Mouse (Mus musculus): ENCODE data around the gene Olfr764-ps1. TPM values are rescaled to one million over a fixed set of nuclear protein-coding genes. Genes with fewer than 3 reads are reported as not detected.
"Not testable (repeated sequence)": the region's sequence is repeated elsewhere in the genome, so short reads cannot be mapped to it uniquely, and the experiment has no call there.

Gene Olfr764-ps1
- 0.04 TPM in 1 of 2 replicates, not detected in the other for polyA plus RNA-seq (2012; rRNA removed)

GRCm38 (mm10) chr10:129039796-129040195 lies at the start of gene Olfr764-ps1:
Olfr764-ps1 (minus strand) TSS chr10:129039896.
- Histone ChIP-seq H3K27ac (ENCODE audit: control insufficient read depth, insufficient read depth, low read depth, low read length) (no peak within 1 kb of the TSS), H3K4me1 (ENCODE audit: control insufficient read depth, insufficient read depth, low read length) (no peaks in the 10 kb centered on the region), H3K36me3 (ENCODE audit: control insufficient read depth, insufficient read depth, low read length) (no peaks in the 10 kb centered on the region), H3K27me3 (ENCODE audit: control insufficient read depth, insufficient read depth, low read length) (no peaks in the 10 kb centered on the region), H3K4me3 (ENCODE audit: control insufficient read depth, low read depth, low read length) (no peak within 1 kb of the TSS)
- TF ChIP-seq POLR2A (IDR thresholded peaks at IDR 0.05; ENCODE audit: control insufficient read depth, low read depth, low read length): no peak
- no peak for TF ChIP-seq CTCF (IDR thresholded peaks at IDR 0.05; ENCODE audit: control insufficient read depth, insufficient read depth, insufficient replicate concordance, low read depth, low read length)

- H3K36me3 ChIP-seq (ENCODE audit: control insufficient read depth, insufficient read depth, low read length); H3K4me3 ChIP-seq (ENCODE audit: control insufficient read depth, low read depth, low read length); H3K27ac ChIP-seq (ENCODE audit: control insufficient read depth, insufficient read depth, low read depth, low read length); H3K27me3 ChIP-seq (ENCODE audit: control insufficient read depth, insufficient read depth, low read length); H3K4me1 ChIP-seq (ENCODE audit: control insufficient read depth, insufficient read depth, low read length): not testable (repeated sequence)
Observed at GRCm38 (mm10) chr10:129082810-129083209, 43.1 kb upstream of the Olfr764-ps1 start, which contains the start of gene Olfr767. Olfr767 (minus strand) TSS chr10:129082910.

- Histone ChIP-seq H3K27ac (ENCODE audit: control insufficient read depth, insufficient read depth, low read depth, low read length) (no peak within 1 kb of the TSS), H3K4me1 (ENCODE audit: control insufficient read depth, insufficient read depth, low read length) (no peaks in the 10 kb centered on the region), H3K27me3 (ENCODE audit: control insufficient read depth, insufficient read depth, low read length) (no peaks in the 10 kb centered on the region), H3K36me3 (ENCODE audit: control insufficient read depth, insufficient read depth, low read length) (no peaks in the 10 kb centered on the region), H3K4me3 (ENCODE audit: control insufficient read depth, low read depth, low read length) (no peak within 1 kb of the TSS)
- no peak for TF ChIP-seq POLR2A (IDR thresholded peaks at IDR 0.05; ENCODE audit: control insufficient read depth, low read depth, low read length)
- TF ChIP-seq CTCF (IDR thresholded peaks at IDR 0.05; ENCODE audit: control insufficient read depth, insufficient read depth, insufficient replicate concordance, low read depth, low read length): no peak
Observed at GRCm38 (mm10) chr10:129068877-129069276, 29.2 kb upstream of the Olfr764-ps1 start, which contains the start of gene Olfr766-ps1. Olfr766-ps1 (minus strand) TSS chr10:129068977.

GRCm38 (mm10) chr10:129049898-129050297 lies 10.2 kb upstream of the Olfr764-ps1 start, which contains the start of gene Olfr765:
Olfr765 (minus strand) TSS chr10:129049998.
- H3K36me3 ChIP-seq (ENCODE audit: control insufficient read depth, insufficient read depth, low read length); H3K27me3 ChIP-seq (ENCODE audit: control insufficient read depth, insufficient read depth, low read length); H3K4me1 ChIP-seq (ENCODE audit: control insufficient read depth, insufficient read depth, low read length); H3K4me3 ChIP-seq (ENCODE audit: control insufficient read depth, low read depth, low read length); H3K27ac ChIP-seq (ENCODE audit: control insufficient read depth, insufficient read depth, low read depth, low read length): not testable (repeated sequence)

- TF ChIP-seq CTCF (IDR thresholded peaks at IDR 0.05; ENCODE audit: control insufficient read depth, insufficient read depth, insufficient replicate concordance, low read depth, low read length) (no peak), POLR2A (IDR thresholded peaks at IDR 0.05; ENCODE audit: control insufficient read depth, low read depth, low read length) (no peak)
- H3K36me3 ChIP-seq (ENCODE audit: control insufficient read depth, insufficient read depth, low read length): no peaks in the 10 kb centered on the region
- H3K27me3 ChIP-seq (ENCODE audit: control insufficient read depth, insufficient read depth, low read length): no peaks in the 10 kb centered on the region
- no peaks in the 10 kb centered on the region for H3K4me1 ChIP-seq (ENCODE audit: control insufficient read depth, insufficient read depth, low read length)
- no peak overlapping the region for H3K4me3 ChIP-seq (ENCODE audit: control insufficient read depth, low read depth, low read length)
- no peak overlapping the region for H3K27ac ChIP-seq (ENCODE audit: control insufficient read depth, insufficient read depth, low read depth, low read length)
Observed at GRCm38 (mm10) chr10:129028343-129028742, 11.4 kb downstream of the Olfr764-ps1 start.

GRCm38 (mm10) chr10:129026018-129026662 lies 13.6 kb downstream of the Olfr764-ps1 start:
- H3K36me3 ChIP-seq (ENCODE audit: control insufficient read depth, insufficient read depth, low read length): no peaks in the 10 kb centered on the region
- no peaks in the 10 kb centered on the region for H3K27me3 ChIP-seq (ENCODE audit: control insufficient read depth, insufficient read depth, low read length)
- H3K4me3 ChIP-seq (ENCODE audit: control insufficient read depth, low read depth, low read length): no peak overlapping the region
- TF ChIP-seq CTCF (IDR thresholded peaks at IDR 0.05; ENCODE audit: control insufficient read depth, insufficient read depth, insufficient replicate concordance, low read depth, low read length) (peak; percentile 35; the same call in 1 of the 2 replicates), POLR2A (IDR thresholded peaks at IDR 0.05; ENCODE audit: control insufficient read depth, low read depth, low read length) (no peak)
- H3K27ac ChIP-seq (ENCODE audit: control insufficient read depth, insufficient read depth, low read depth, low read length): no peak overlapping the region
- H3K4me1 ChIP-seq (ENCODE audit: control insufficient read depth, insufficient read depth, low read length): no peaks in the 10 kb centered on the region

- no peak for TF ChIP-seq POLR2A (IDR thresholded peaks at IDR 0.05; ENCODE audit: control insufficient read depth, low read depth, low read length)
- TF ChIP-seq CTCF (IDR thresholded peaks at IDR 0.05; ENCODE audit: control insufficient read depth, insufficient read depth, insufficient replicate concordance, low read depth, low read length): no peak
- H3K4me1 ChIP-seq (ENCODE audit: control insufficient read depth, insufficient read depth, low read length): no peaks in the 10 kb centered on the region
- H3K27ac ChIP-seq (ENCODE audit: control insufficient read depth, insufficient read depth, low read depth, low read length): no peak overlapping the region
- no peaks in the 10 kb centered on the region for H3K27me3 ChIP-seq (ENCODE audit: control insufficient read depth, insufficient read depth, low read length)
- no peak overlapping the region for H3K4me3 ChIP-seq (ENCODE audit: control insufficient read depth, low read depth, low read length)
- no peaks in the 10 kb centered on the region for H3K36me3 ChIP-seq (ENCODE audit: control insufficient read depth, insufficient read depth, low read length)
Observed at GRCm38 (mm10) chr10:129023319-129023718, 16.4 kb downstream of the Olfr764-ps1 start.

- Histone ChIP-seq H3K27ac (ENCODE audit: control insufficient read depth, insufficient read depth, low read depth, low read length) (no peak overlapping the region), H3K4me1 (ENCODE audit: control insufficient read depth, insufficient read depth, low read length) (no peaks in the 10 kb centered on the region), H3K36me3 (ENCODE audit: control insufficient read depth, insufficient read depth, low read length) (no peaks in the 10 kb centered on the region), H3K27me3 (ENCODE audit: control insufficient read depth, insufficient read depth, low read length) (no peaks in the 10 kb centered on the region), H3K4me3 (ENCODE audit: control insufficient read depth, low read depth, low read length) (no peak overlapping the region)
- no peak for TF ChIP-seq POLR2A (IDR thresholded peaks at IDR 0.05; ENCODE audit: control insufficient read depth, low read depth, low read length)
- TF ChIP-seq CTCF (IDR thresholded peaks at IDR 0.05; ENCODE audit: control insufficient read depth, insufficient read depth, insufficient replicate concordance, low read depth, low read length): no peak
Observed at GRCm38 (mm10) chr10:129014477-129014876, 25.2 kb downstream of the Olfr764-ps1 start.

- not testable (repeated sequence) for H3K36me3 ChIP-seq (ENCODE audit: control insufficient read depth, insufficient read depth, low read length); H3K27me3 ChIP-seq (ENCODE audit: control insufficient read depth, insufficient read depth, low read length); H3K4me3 ChIP-seq (ENCODE audit: control insufficient read depth, low read depth, low read length); H3K4me1 ChIP-seq (ENCODE audit: control insufficient read depth, insufficient read depth, low read length); H3K27ac ChIP-seq (ENCODE audit: control insufficient read depth, insufficient read depth, low read depth, low read length)
Observed at GRCm38 (mm10) chr10:129011511-129011910, 28.2 kb downstream of the Olfr764-ps1 start.

Data from testis, adult 2 months (tissue).